Mouse (Mus musculus): ENCODE measurements around the gene Bmp8a. TPM values are rescaled to one million over a fixed set of nuclear protein-coding genes. Genes with fewer than 3 reads are reported as not detected.
A peak's percentile ranks its signal among the peaks of the same experiment; 100 is the strongest.

Bmp8a gene
- 0.31 and 0.90 TPM in 2 replicates for total RNA-seq (2014; rRNA removed)
- 0.15 and 0.19 TPM in 2 replicates for polyA plus RNA-seq (2015; fragmentation: Nextera tagmentation; extraction: Ambion mirVana)

- DNase-seq (peak; percentile 74), ATAC-seq (peak; percentile 89)
- peak within 1 kb of the TSS; percentile 68 for H3K4me2 ChIP-seq (ENCODE audit: low read depth)
- 1% methylated on average over 65 of the region's 65 CpGs for WGBS
- H3K27me3 ChIP-seq (ENCODE audit: insufficient read depth, low read length): peaks cover 33% of the 10 kb centered on the region
- peak within 1 kb of the TSS; percentile 45 for H3K4me3 ChIP-seq (ENCODE audit: low read depth, low read length)
- TF ChIP-seq CTCF (IDR thresholded peaks at IDR 0.05; ENCODE audit: low read depth): no peak
- H3K4me1 ChIP-seq (ENCODE audit: insufficient read depth): no peaks in the 10 kb centered on the region
- no peaks in the 10 kb centered on the region for H3K9me3 ChIP-seq (ENCODE audit: low read length)
- no peak within 1 kb of the TSS for H3K27ac ChIP-seq (ENCODE audit: low read depth, low read length)
- no peak within 1 kb of the TSS for H3K9ac ChIP-seq
- peaks cover 5% of the 10 kb centered on the region; the same call in 1 of the 2 replicates for H3K36me3 ChIP-seq (ENCODE audit: insufficient read depth)
These were observed at the start of gene Bmp8a for GRCm38 (mm10) chr4:123342642-123343470. Gene Bmp8a (minus strand): TSS chr4:123343252.

GRCm38 (mm10) chr4:123392187-123392586 is 49.1 kb upstream of the Bmp8a start:
- Histone ChIP-seq H3K4me2 (ENCODE audit: low read depth) (no peak overlapping the region), H3K4me1 (ENCODE audit: insufficient read depth) (no peaks in the 10 kb centered on the region), H3K9ac (no peak overlapping the region), H3K4me3 (ENCODE audit: low read depth, low read length) (no peak overlapping the region), H3K36me3 (ENCODE audit: insufficient read depth) (peaks cover 72% of the 10 kb centered on the region), H3K27me3 (ENCODE audit: insufficient read depth, low read length) (no peaks in the 10 kb centered on the region), H3K9me3 (ENCODE audit: low read length) (no peaks in the 10 kb centered on the region), H3K27ac (ENCODE audit: low read depth, low read length) (no peak overlapping the region)
- no peak for ATAC-seq
- TF ChIP-seq CTCF (IDR thresholded peaks at IDR 0.05; ENCODE audit: low read depth): peak; percentile 68
- peak; percentile 28 for DNase-seq
- 95% methylated on average over 1 of the region's 1 CpGs for WGBS

GRCm38 (mm10) chr4:123385028-123385427 is 42.0 kb upstream of the Bmp8a start:
- no peak for ATAC-seq
- WGBS: 16% methylated on average over 1 of the region's 1 CpGs
- DNase-seq: no peak
- H3K9me3 ChIP-seq (ENCODE audit: low read length): no peaks in the 10 kb centered on the region
- peaks cover 88% of the 10 kb centered on the region for H3K36me3 ChIP-seq (ENCODE audit: insufficient read depth)
- H3K27ac ChIP-seq (ENCODE audit: low read depth, low read length): peak overlapping the region; percentile 21
- H3K27me3 ChIP-seq (ENCODE audit: insufficient read depth, low read length): no peaks in the 10 kb centered on the region
- no peak overlapping the region for H3K4me3 ChIP-seq (ENCODE audit: low read depth, low read length)
- TF ChIP-seq CTCF (IDR thresholded peaks at IDR 0.05; ENCODE audit: low read depth): no peak
- H3K9ac ChIP-seq: no peak overlapping the region
- no peaks in the 10 kb centered on the region for H3K4me1 ChIP-seq (ENCODE audit: insufficient read depth)
- H3K4me2 ChIP-seq (ENCODE audit: low read depth): no peak overlapping the region

GRCm38 (mm10) chr4:123383173-123383572 is 40.1 kb upstream of the Bmp8a start:
- DNase-seq: no peak
- Histone ChIP-seq H3K27ac (ENCODE audit: low read depth, low read length) (no peak overlapping the region), H3K4me1 (ENCODE audit: insufficient read depth) (no peaks in the 10 kb centered on the region), H3K4me3 (ENCODE audit: low read depth, low read length) (no peak overlapping the region), H3K9me3 (ENCODE audit: low read length) (no peaks in the 10 kb centered on the region), H3K9ac (no peak overlapping the region), H3K36me3 (ENCODE audit: insufficient read depth) (peaks cover 83% of the 10 kb centered on the region), H3K27me3 (ENCODE audit: insufficient read depth, low read length) (no peaks in the 10 kb centered on the region), H3K4me2 (ENCODE audit: low read depth) (no peak overlapping the region)
- WGBS: 84% methylated on average over 7 of the region's 7 CpGs
- TF ChIP-seq CTCF (IDR thresholded peaks at IDR 0.05; ENCODE audit: low read depth): no peak
- ATAC-seq: no peak

- ATAC-seq: no peak
- DNase-seq: no peak
- Histone ChIP-seq H3K9me3 (ENCODE audit: low read length) (no peaks in the 10 kb centered on the region), H3K9ac (no peak overlapping the region), H3K36me3 (ENCODE audit: insufficient read depth) (peaks cover 82% of the 10 kb centered on the region), H3K4me2 (ENCODE audit: low read depth) (no peak overlapping the region), H3K27ac (ENCODE audit: low read depth, low read length) (no peak overlapping the region), H3K27me3 (ENCODE audit: insufficient read depth, low read length) (no peaks in the 10 kb centered on the region), H3K4me1 (ENCODE audit: insufficient read depth) (no peaks in the 10 kb centered on the region), H3K4me3 (ENCODE audit: low read depth, low read length) (no peak overlapping the region)
- WGBS: 80% methylated on average over 4 of the region's 4 CpGs
- no peak for TF ChIP-seq CTCF (IDR thresholded peaks at IDR 0.05; ENCODE audit: low read depth)
These were observed 39.0 kb upstream of the Bmp8a start for GRCm38 (mm10) chr4:123382051-123382450.

GRCm38 (mm10) chr4:123381598-123381997 is 38.5 kb upstream of the Bmp8a start:
- Histone ChIP-seq H3K4me3 (ENCODE audit: low read depth, low read length) (no peak overlapping the region), H3K9me3 (ENCODE audit: low read length) (no peaks in the 10 kb centered on the region), H3K27ac (ENCODE audit: low read depth, low read length) (no peak overlapping the region), H3K27me3 (ENCODE audit: insufficient read depth, low read length) (no peaks in the 10 kb centered on the region), H3K4me1 (ENCODE audit: insufficient read depth) (no peaks in the 10 kb centered on the region), H3K4me2 (ENCODE audit: low read depth) (no peak overlapping the region), H3K36me3 (ENCODE audit: insufficient read depth) (peaks cover 81% of the 10 kb centered on the region), H3K9ac (no peak overlapping the region)
- TF ChIP-seq CTCF (IDR thresholded peaks at IDR 0.05; ENCODE audit: low read depth): no peak
- WGBS: 91% methylated on average over 11 of the region's 11 CpGs
- no peak for ATAC-seq
- no peak for DNase-seq

- H3K36me3 ChIP-seq (ENCODE audit: insufficient read depth): peaks cover 82% of the 10 kb centered on the region
- ATAC-seq: no peak
- H3K4me2 ChIP-seq (ENCODE audit: low read depth): no peak overlapping the region
- no peak overlapping the region for H3K27ac ChIP-seq (ENCODE audit: low read depth, low read length)
- whole genome bisulfite sequencing: 95% methylated on average over 3 of the region's 3 CpGs
- H3K9me3 ChIP-seq (ENCODE audit: low read length): no peaks in the 10 kb centered on the region
- TF ChIP-seq CTCF (IDR thresholded peaks at IDR 0.05; ENCODE audit: low read depth): no peak
- H3K4me1 ChIP-seq (ENCODE audit: insufficient read depth): no peaks in the 10 kb centered on the region
- H3K27me3 ChIP-seq (ENCODE audit: insufficient read depth, low read length): no peaks in the 10 kb centered on the region
- DNase-seq: no peak
- no peak overlapping the region for H3K9ac ChIP-seq
- no peak overlapping the region for H3K4me3 ChIP-seq (ENCODE audit: low read depth, low read length)
These were observed 33.0 kb upstream of the Bmp8a start for GRCm38 (mm10) chr4:123376031-123376430.
